Comparison of ENCODE assay signal across 9 mouse cellular contexts in genomic region chr11:101448899-101449298, GRCm38 (mm10). TPM values are rescaled to one million over a fixed set of nuclear protein-coding genes. Genes with fewer than 3 reads are reported as not detected.
A peak's percentile ranks its signal among the peaks of the same experiment; 100 is the strongest.
DNase-seq lines count a peak whose midpoint lies in the region; ATAC-seq lines count a peak whose summit lies in the region.
"Had no signal": no experiment of that assay in that cellular context is flagged by ENCODE, and none has a peak within 500 bp of the region (broad histone marks: within the 10 kb centered on the region; RNA-seq: fewer than 3 reads in every experiment).

No protein-coding gene starts in this region.

- 88% methylated on average over 4 of the region's 4 CpGs for WGBS in forebrain, embryonic 10.5 days
- WGBS in forebrain, embryonic 15.5 days, result 85% methylated on average over 4 of the region's 4 CpGs
- 83% methylated on average over 4 of the region's 4 CpGs for WGBS in neural tube, embryonic 11.5 days
- 72% methylated on average over 4 of the region's 4 CpGs for WGBS in stomach, embryonic 15.5 days

- no peak overlapping the region for H3K9ac ChIP-seq in forebrain, embryonic 15.5 days (replicated peaks)
- H3K9ac ChIP-seq in neural tube, embryonic 11.5 days (ENCODE audit: low read length), result no peak overlapping the region
- no peak overlapping the region for H3K9ac ChIP-seq in stomach, embryonic 15.5 days

- DNase-seq in forebrain, embryonic 10.5 days (ENCODE audit: extremely low spot score, low spot score), result no peak
- DNase-seq in neural tube, embryonic 11.5 days (ENCODE audit: low spot score), result no peak
- no peak for DNase-seq in neural tube, embryonic 10.5 days (ENCODE audit: extremely low spot score, low spot score)
- peak; percentile 48 for DNase-seq in liver
- no peak for DNase-seq in adrenal gland, adult 8-10 months
- DNase-seq in layer of hippocampus, adult 18-20 months (ENCODE audit: low spot score in 2 of 2), result no peak
- DNase-seq: left cerebral cortex, postnatal 4 days had no signal

- no peak overlapping the region for H3K27ac ChIP-seq in forebrain, embryonic 10.5 days
- no peak overlapping the region for H3K27ac ChIP-seq in forebrain, embryonic 15.5 days (replicated peaks)
- no peak overlapping the region for H3K27ac ChIP-seq in neural tube, embryonic 11.5 days (ENCODE audit: low read depth, low read length)
- peak overlapping the region; percentile 82 for H3K27ac ChIP-seq in stomach, embryonic 15.5 days

- H3K4me2 ChIP-seq in forebrain, embryonic 15.5 days (replicated peaks), result no peak overlapping the region
- H3K4me2 ChIP-seq in neural tube, embryonic 11.5 days (ENCODE audit: low read depth), result 0 out of 2 replicates have a peak overlapping the region, but pooled peaks have one; percentile 9
- peak overlapping the region; percentile 54 for H3K4me2 ChIP-seq in stomach, embryonic 15.5 days

- no peaks in the 10 kb centered on the region for H3K27me3 ChIP-seq in forebrain, embryonic 10.5 days (ENCODE audit: poor library complexity, severe bottlenecking)
- no peaks in the 10 kb centered on the region for H3K27me3 ChIP-seq in forebrain, embryonic 15.5 days
- no peaks in the 10 kb centered on the region for H3K27me3 ChIP-seq in neural tube, embryonic 11.5 days (ENCODE audit: control insufficient read depth, insufficient read depth, low read length)
- no peaks in the 10 kb centered on the region for H3K27me3 ChIP-seq in stomach, embryonic 15.5 days (replicated peaks)

- peaks cover 23% of the 10 kb centered on the region for H3K4me1 ChIP-seq in forebrain, embryonic 10.5 days
- H3K4me1 ChIP-seq in forebrain, embryonic 15.5 days, result peaks cover 11% of the 10 kb centered on the region
- peaks cover under 1% of the 10 kb centered on the region; the same call in 1 of the 2 replicates for H3K4me1 ChIP-seq in neural tube, embryonic 11.5 days (ENCODE audit: control insufficient read depth, insufficient read depth, low read length)
- H3K4me1 ChIP-seq in stomach, embryonic 15.5 days, result peaks cover 19% of the 10 kb centered on the region

- peaks cover 28% of the 10 kb centered on the region for H3K36me3 ChIP-seq in forebrain, embryonic 10.5 days (replicated peaks)
- peaks cover 20% of the 10 kb centered on the region for H3K36me3 ChIP-seq in forebrain, embryonic 15.5 days
- peaks cover 11% of the 10 kb centered on the region for H3K36me3 ChIP-seq in neural tube, embryonic 11.5 days (ENCODE audit: control insufficient read depth, insufficient read depth, low read length)
- H3K36me3 ChIP-seq in stomach, embryonic 15.5 days, result peaks cover 16% of the 10 kb centered on the region

- H3K4me3 ChIP-seq in forebrain, embryonic 10.5 days, result peak overlapping the region; percentile 32; the same call in 1 of the 2 replicates
- no peak overlapping the region for H3K4me3 ChIP-seq in forebrain, embryonic 15.5 days
- no peak overlapping the region for H3K4me3 ChIP-seq in neural tube, embryonic 11.5 days (ENCODE audit: low read depth, low read length)
- peak overlapping the region; percentile 53 for H3K4me3 ChIP-seq in stomach, embryonic 15.5 days (replicated peaks)

- ATAC-seq in forebrain, embryonic 15.5 days (replicated peaks), result no peak
- no peak for ATAC-seq in neural tube, embryonic 11.5 days (ENCODE audit: insufficient read depth, low FRiP score, low TSS enrichment)
- no peak for ATAC-seq in stomach, embryonic 15.5 days (ENCODE audit: insufficient read depth, low FRiP score, low read depth)

- no peaks in the 10 kb centered on the region for H3K9me3 ChIP-seq in forebrain, embryonic 10.5 days
- no peaks in the 10 kb centered on the region for H3K9me3 ChIP-seq in forebrain, embryonic 15.5 days
- no peaks in the 10 kb centered on the region for H3K9me3 ChIP-seq in neural tube, embryonic 11.5 days (ENCODE audit: control insufficient read depth, low read length)
- no peaks in the 10 kb centered on the region for H3K9me3 ChIP-seq in stomach, embryonic 15.5 days

RNA-seq across cellular contexts. Expression of gene Ifi35, which starts 0.7 kb away (rescaled TPM):
- polyA plus RNA-seq in forebrain, embryonic 10.5 days (2016; fragmentation: Nextera tagmentation; extraction: Ambion mirVana), result 3.3 and 3.4 TPM in 2 replicates
- 2.4 and 3.2 TPM in 2 replicates for polyA plus RNA-seq in forebrain, embryonic 15.5 days (2015; fragmentation: Nextera tagmentation; extraction: Ambion mirVana)
- polyA plus RNA-seq in neural tube, embryonic 11.5 days (2014; fragmentation: Nextera tagmentation; extraction: Ambion mirVana), result 2.4 and 3.1 TPM in 2 replicates
- polyA plus RNA-seq in stomach, embryonic 15.5 days (2015; fragmentation: Nextera tagmentation; extraction: Ambion mirVana), result 24.2 and 24.5 TPM in 2 replicates
- total RNA-seq in adrenal gland, adult 8-10 months (2022), result 10 to 100 TPM; 34.4 to 50.3 (median 46.5) TPM
- 1 to 10 TPM; 2.4 to 2.7 TPM for total RNA-seq in layer of hippocampus, adult 18-20 months (2021)

RNA-seq across cellular contexts. Expression of gene Rpl27, which starts 6.8 kb away (rescaled TPM):
- 499 and 505 TPM in 2 replicates for polyA plus RNA-seq in forebrain, embryonic 10.5 days (2016; fragmentation: Nextera tagmentation; extraction: Ambion mirVana)
- 267 and 285 TPM in 2 replicates for polyA plus RNA-seq in forebrain, embryonic 15.5 days (2015; fragmentation: Nextera tagmentation; extraction: Ambion mirVana)
- 389 and 414 TPM in 2 replicates for polyA plus RNA-seq in neural tube, embryonic 11.5 days (2014; fragmentation: Nextera tagmentation; extraction: Ambion mirVana)
- 284 and 331 TPM in 2 replicates for polyA plus RNA-seq in stomach, embryonic 15.5 days (2015; fragmentation: Nextera tagmentation; extraction: Ambion mirVana)
- 10 to 100 TPM; 48.6 to 99.3 (median 63.5) TPM for total RNA-seq in adrenal gland, adult 8-10 months (2022)
- total RNA-seq in layer of hippocampus, adult 18-20 months (2021), result 10 to 100 TPM; 40.7 to 42.5 TPM

RNA-seq across cellular contexts. Expression of gene Rnd2, which starts 15.9 kb away (rescaled TPM):
- polyA plus RNA-seq in forebrain, embryonic 10.5 days (2016; fragmentation: Nextera tagmentation; extraction: Ambion mirVana), result 28.1 and 36.9 TPM in 2 replicates
- 121 and 142 TPM in 2 replicates for polyA plus RNA-seq in forebrain, embryonic 15.5 days (2015; fragmentation: Nextera tagmentation; extraction: Ambion mirVana)
- 43.9 and 49.0 TPM in 2 replicates for polyA plus RNA-seq in neural tube, embryonic 11.5 days (2014; fragmentation: Nextera tagmentation; extraction: Ambion mirVana)
- polyA plus RNA-seq in stomach, embryonic 15.5 days (2015; fragmentation: Nextera tagmentation; extraction: Ambion mirVana), result 16.0 and 17.1 TPM in 2 replicates
- total RNA-seq in adrenal gland, adult 8-10 months (2022), result 10 to 100 TPM in 3 of 4 experiments, 1 to 10 TPM in 1; 9.2 to 23.8 (median 16.2) TPM
- total RNA-seq in layer of hippocampus, adult 18-20 months (2021), result 100 to 1,000 TPM; 111 to 120 TPM

RNA-seq across cellular contexts. Expression of gene Vat1, which starts 17.1 kb away (rescaled TPM):
- polyA plus RNA-seq in forebrain, embryonic 10.5 days (2016; fragmentation: Nextera tagmentation; extraction: Ambion mirVana), result 24.9 and 28.5 TPM in 2 replicates
- polyA plus RNA-seq in forebrain, embryonic 15.5 days (2015; fragmentation: Nextera tagmentation; extraction: Ambion mirVana), result 77.1 and 79.8 TPM in 2 replicates
- polyA plus RNA-seq in neural tube, embryonic 11.5 days (2014; fragmentation: Nextera tagmentation; extraction: Ambion mirVana), result 52.3 and 55.8 TPM in 2 replicates
- polyA plus RNA-seq in stomach, embryonic 15.5 days (2015; fragmentation: Nextera tagmentation; extraction: Ambion mirVana), result 59.3 and 62.3 TPM in 2 replicates
- 100 to 1,000 TPM; 135 to 192 (median 171) TPM for total RNA-seq in adrenal gland, adult 8-10 months (2022)
- 10 to 100 TPM; 32.1 to 33.8 TPM for total RNA-seq in layer of hippocampus, adult 18-20 months (2021)

RNA-seq across cellular contexts. Expression of gene Ptges3l, which starts 23.8 kb away (rescaled TPM):
- polyA plus RNA-seq in forebrain, embryonic 10.5 days (2016; fragmentation: Nextera tagmentation; extraction: Ambion mirVana), result 2.3 and 3.8 TPM in 2 replicates
- 1.0 and 1.7 TPM in 2 replicates for polyA plus RNA-seq in forebrain, embryonic 15.5 days (2015; fragmentation: Nextera tagmentation; extraction: Ambion mirVana)
- polyA plus RNA-seq in neural tube, embryonic 11.5 days (2014; fragmentation: Nextera tagmentation; extraction: Ambion mirVana), result 6.9 and 7.1 TPM in 2 replicates
- polyA plus RNA-seq in stomach, embryonic 15.5 days (2015; fragmentation: Nextera tagmentation; extraction: Ambion mirVana), result 14.5 and 17.5 TPM in 2 replicates
- 1 to 10 TPM; 3.5 to 8.7 (median 6.0) TPM for total RNA-seq in adrenal gland, adult 8-10 months (2022)
- 1 to 10 TPM in 1 of 2 experiments, under 1 TPM in 1; 0.99 to 2.0 TPM for total RNA-seq in layer of hippocampus, adult 18-20 months (2021)

Comparison
In these comparisons a context has a peak if more than half of its experiments do, and no peak if none do; other contexts are left out.
1. H3K4me3 ChIP-seq: peak in forebrain, embryonic 10.5 days (single experiment) and stomach, embryonic 15.5 days (single experiment); none in forebrain, embryonic 15.5 days (single experiment) and neural tube, embryonic 11.5 days (single experiment).